Mouse (Mus musculus): ENCODE results near the gene Khk. TPM values are rescaled to one million over a fixed set of nuclear protein-coding genes. Genes with fewer than 3 reads are reported as not detected.

Gene Khk
- polyA plus RNA-seq, 1 experiment from 2014 or later: 9.7 TPM

DNA sequence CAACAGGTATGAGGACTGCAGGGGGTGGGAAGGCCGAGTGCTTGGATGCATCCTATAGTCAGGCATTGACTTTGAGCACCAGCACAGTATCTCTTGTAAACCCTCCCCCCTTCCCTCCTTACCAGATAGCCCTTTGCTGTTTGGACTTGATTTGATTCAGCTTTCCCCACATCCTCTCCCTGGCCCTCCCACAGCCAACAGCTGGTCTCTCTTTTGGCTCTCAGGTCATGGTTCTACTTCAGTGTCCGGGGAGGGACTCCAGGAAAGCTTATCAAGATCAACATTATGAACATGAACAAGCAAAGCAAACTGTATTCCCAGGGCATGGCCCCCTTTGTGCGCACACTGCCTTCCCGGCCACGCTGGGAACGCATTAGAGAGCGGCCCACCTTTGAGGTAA, 30.9 kb upstream of the Khk start:
- WGBS: 88% methylated on average over 7 of the region's 7 CpGs
- H3K27me3 ChIP-seq (ENCODE audit: low read depth, poor library complexity, severe bottlenecking): no peaks in the 10 kb centered on the region
- peaks cover 30% of the 10 kb centered on the region for H3K4me1 ChIP-seq
- no peak for DNase-seq (ENCODE audit: low spot score)
- peak overlapping the region; percentile 73 for H3K4me3 ChIP-seq
- no peaks in the 10 kb centered on the region for H3K9me3 ChIP-seq (replicated peaks)
- H3K36me3 ChIP-seq: peaks cover 52% of the 10 kb centered on the region
- peak overlapping the region; percentile 94; the same call in 1 of the 2 replicates for H3K27ac ChIP-seq (replicated peaks)

DNA sequence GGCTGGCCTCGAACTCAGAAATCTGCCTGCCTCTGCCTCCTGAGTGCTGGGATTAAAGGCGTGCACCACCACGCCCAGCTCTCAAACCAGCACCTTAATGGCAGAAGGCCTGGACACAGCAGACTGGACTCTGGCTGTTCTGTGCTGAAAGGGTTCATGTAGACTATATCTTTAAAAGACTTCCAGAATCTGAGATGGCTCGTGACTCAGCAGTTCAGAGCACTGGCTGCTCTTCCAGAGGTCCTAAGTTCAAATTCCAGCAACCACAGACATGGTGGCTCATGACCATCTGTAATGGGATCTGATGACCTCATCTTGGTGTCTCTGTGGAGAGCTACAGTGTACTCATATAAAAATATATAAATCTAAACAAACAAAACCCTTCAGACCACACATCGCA, 19.4 kb upstream of the Khk start:
- peaks cover 91% of the 10 kb centered on the region for H3K36me3 ChIP-seq
- no peaks in the 10 kb centered on the region for H3K27me3 ChIP-seq (ENCODE audit: low read depth, poor library complexity, severe bottlenecking)
- H3K27ac ChIP-seq (replicated peaks): no peak overlapping the region
- WGBS: 94% methylated on average over 5 of the region's 5 CpGs
- no peak overlapping the region for H3K4me3 ChIP-seq
- DNase-seq (ENCODE audit: low spot score): no peak
- peaks cover 19% of the 10 kb centered on the region for H3K4me1 ChIP-seq
- no peaks in the 10 kb centered on the region for H3K9me3 ChIP-seq (replicated peaks)

DNA sequence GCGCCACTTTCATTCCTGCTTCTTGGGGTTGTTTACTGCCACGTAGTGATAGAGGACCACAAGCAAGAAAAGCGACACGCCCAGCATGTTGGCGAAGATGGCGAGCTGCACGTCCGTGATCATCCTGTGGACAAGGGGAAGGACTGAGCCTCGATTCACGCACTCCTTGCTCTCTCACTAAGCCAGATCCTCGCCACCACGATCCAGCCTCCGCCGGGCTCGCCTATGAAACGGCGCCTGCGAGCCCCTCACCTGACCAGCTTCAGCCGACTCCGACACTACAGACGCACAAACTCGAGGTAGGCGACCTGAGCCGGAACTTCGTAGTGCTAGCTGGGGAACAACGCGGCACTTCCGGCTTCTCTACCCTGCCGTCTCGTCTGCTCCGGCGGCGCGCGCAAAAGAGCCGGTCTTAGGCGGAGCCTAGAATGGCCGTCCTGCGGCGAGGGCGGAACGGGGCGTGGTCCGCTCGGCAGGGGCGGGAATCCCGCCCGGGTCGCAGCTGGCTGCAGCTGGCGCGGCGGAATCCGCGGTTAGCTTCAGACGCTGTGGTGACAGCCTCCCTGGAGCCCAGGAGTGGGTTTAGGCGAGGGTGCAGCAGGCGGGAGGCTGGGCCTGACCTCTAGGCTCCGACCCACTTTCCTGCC, 13.7 kb upstream of the Khk start, which contains the start of gene Ost4:
Gene Ost4 (minus strand): TSS at position 376 of the 647 bp plus-strand sequence.
- H3K27me3 ChIP-seq (ENCODE audit: low read depth, poor library complexity, severe bottlenecking): peaks cover 12% of the 10 kb centered on the region
- peak within 1 kb of the TSS; percentile 70 for H3K4me3 ChIP-seq
- H3K27ac ChIP-seq (replicated peaks): peak within 1 kb of the TSS; percentile 92
- peaks cover 38% of the 10 kb centered on the region for H3K36me3 ChIP-seq
- H3K4me1 ChIP-seq: peaks cover 39% of the 10 kb centered on the region
- no peaks in the 10 kb centered on the region for H3K9me3 ChIP-seq (replicated peaks)
- peak; percentile 97 for DNase-seq (ENCODE audit: low spot score)
- WGBS: under 1% methylated on average over 58 of the region's 58 CpGs

DNA sequence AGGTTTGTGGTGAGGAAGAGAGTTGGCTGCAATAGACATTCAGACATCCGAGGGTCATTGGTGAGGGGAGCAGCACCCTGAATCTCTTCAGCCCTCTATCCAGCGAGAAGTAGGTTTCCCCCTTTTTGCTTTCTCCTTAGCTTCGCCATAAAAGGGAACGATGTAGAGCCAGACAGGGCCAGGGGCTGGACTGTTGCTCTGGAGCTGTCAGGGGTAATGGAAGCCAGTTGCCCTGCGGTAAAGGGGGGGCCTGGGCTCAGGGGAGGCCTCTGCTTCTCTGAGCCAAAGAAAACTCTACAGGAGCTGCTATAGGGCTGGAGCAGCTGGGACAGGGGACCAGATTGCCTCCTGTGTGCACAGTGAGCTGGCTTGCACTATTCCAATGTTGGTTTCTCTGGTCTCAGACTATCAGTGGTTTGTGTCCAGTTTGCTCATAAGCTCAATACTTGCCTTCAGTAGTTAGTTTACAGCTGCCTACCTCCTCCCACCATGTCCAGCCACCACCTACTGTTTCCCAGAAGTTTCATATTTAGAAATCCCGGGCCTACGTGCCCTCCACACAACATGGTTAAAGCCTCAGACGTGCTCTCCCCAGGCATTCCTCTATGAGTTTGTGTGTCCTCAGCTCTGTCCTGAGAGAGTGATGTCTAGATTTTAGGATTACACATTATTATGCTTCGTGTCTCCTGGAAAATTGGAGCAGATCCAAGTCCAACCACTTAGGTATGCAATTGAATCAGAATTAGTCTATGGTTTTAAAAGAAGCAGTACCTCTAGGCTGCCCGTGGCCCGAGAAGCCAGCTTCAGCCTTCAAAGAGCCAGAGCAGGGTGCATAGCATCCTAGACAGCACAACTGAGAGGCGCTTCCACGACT, 12.6 kb upstream of the Khk start:
- Histone ChIP-seq H3K9me3 (replicated peaks) (no peaks in the 10 kb centered on the region), H3K4me3 (peak overlapping the region; percentile 70), H3K4me1 (peaks cover 50% of the 10 kb centered on the region), H3K27me3 (ENCODE audit: low read depth, poor library complexity, severe bottlenecking) (peaks cover 12% of the 10 kb centered on the region), H3K36me3 (peaks cover 26% of the 10 kb centered on the region), H3K27ac (replicated peaks) (peak overlapping the region; percentile 92)
- no peak for DNase-seq (ENCODE audit: low spot score)
- WGBS: 56% methylated on average over 13 of the region's 13 CpGs

DNA sequence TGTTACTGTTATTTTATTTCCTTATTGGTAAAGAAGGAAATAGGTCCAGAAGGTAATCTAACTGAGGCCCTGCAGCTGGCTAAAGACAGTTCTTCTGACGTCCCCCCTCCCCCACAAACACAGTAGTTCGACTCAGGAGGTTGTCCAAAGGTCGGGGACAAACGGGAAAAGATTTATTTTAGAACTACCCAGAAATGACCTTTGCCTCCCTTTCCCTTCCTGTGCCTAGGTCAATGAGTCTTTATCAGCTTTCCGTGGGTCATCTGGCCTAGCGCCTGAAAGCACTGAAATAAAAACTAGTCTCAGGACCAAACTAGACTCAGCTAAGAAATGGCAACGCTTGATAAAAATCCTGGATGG, 12.0 kb upstream of the Khk start:
- Histone ChIP-seq H3K4me1 (peaks cover 56% of the 10 kb centered on the region), H3K27ac (replicated peaks) (no peak overlapping the region), H3K9me3 (replicated peaks) (no peaks in the 10 kb centered on the region), H3K36me3 (peaks cover 20% of the 10 kb centered on the region), H3K27me3 (ENCODE audit: low read depth, poor library complexity, severe bottlenecking) (peaks cover 12% of the 10 kb centered on the region), H3K4me3 (no peak overlapping the region)
- 56% methylated on average over 7 of the region's 7 CpGs for WGBS
- DNase-seq (ENCODE audit: low spot score): no peak

DNA sequence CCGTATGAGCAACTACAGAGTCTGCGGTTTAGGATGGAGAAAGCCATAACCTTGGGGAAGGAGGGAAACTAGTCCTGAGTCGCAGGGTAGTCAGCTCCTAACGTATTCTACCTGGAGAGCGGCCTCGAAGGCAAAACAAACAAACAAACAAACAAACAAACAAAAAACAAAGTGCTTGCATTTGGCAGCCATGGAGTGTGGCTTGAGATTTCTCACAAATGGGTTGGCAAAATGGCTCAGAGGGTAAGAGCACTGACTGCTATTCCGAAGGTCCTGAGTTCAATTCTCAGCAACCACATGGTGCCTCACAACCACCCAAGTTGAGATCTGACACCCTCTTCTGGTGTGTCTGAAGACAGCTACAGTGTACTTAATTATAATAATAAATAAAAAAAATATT, 11.4 kb upstream of the Khk start:
- Histone ChIP-seq H3K4me3 (no peak overlapping the region), H3K27ac (replicated peaks) (no peak overlapping the region), H3K36me3 (peaks cover 14% of the 10 kb centered on the region), H3K4me1 (peaks cover 62% of the 10 kb centered on the region), H3K27me3 (ENCODE audit: low read depth, poor library complexity, severe bottlenecking) (peaks cover 12% of the 10 kb centered on the region), H3K9me3 (replicated peaks) (no peaks in the 10 kb centered on the region)
- no peak for DNase-seq (ENCODE audit: low spot score)
- 89% methylated on average over 7 of the region's 7 CpGs for WGBS

DNA sequence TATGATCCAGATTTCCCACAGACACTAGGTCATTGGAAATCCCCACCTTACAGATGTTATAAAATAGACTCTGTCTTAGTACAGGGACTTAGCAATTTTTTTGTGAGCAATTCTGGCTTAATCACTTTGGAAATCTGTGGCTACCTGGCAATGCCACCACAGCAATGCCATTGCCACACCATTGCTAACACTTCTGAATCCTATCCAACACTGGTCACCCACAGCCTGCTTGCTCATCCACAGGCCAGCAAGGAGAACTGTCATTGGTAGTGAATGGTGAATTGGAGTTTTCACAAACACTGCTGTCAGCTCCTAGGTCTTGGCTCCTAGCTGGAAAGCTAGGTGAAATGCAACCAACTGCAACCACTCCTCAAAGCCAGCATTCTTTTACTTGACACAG, 10.8 kb upstream of the Khk start:
- H3K4me1 ChIP-seq: peaks cover 63% of the 10 kb centered on the region
- DNase-seq (ENCODE audit: low spot score): no peak
- H3K27ac ChIP-seq (replicated peaks): no peak overlapping the region
- H3K36me3 ChIP-seq: peaks cover 8% of the 10 kb centered on the region
- H3K27me3 ChIP-seq (ENCODE audit: low read depth, poor library complexity, severe bottlenecking): peaks cover 12% of the 10 kb centered on the region
- H3K9me3 ChIP-seq (replicated peaks): no peaks in the 10 kb centered on the region
- no peak overlapping the region for H3K4me3 ChIP-seq

DNA sequence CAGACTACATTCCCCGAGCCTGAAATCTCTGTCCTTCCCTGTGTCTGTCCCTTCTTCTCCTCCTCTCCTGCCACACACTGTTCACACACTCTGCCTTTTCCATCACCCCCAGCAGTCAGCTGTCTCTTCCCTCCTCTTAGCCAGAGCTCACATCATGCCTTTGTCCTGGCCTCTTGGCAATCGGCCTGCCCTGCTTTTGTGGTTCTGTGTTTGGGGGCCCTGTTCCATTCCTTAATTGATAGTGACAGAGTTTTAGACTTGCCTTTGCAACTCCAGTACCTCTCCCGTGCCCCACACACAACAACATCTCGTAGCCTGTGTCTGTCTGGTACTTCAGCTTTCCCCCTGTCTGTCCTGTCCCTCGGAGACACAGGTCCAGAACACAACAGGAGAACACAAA, 9.1 kb upstream of the Khk start:
- peaks cover 12% of the 10 kb centered on the region for H3K27me3 ChIP-seq (ENCODE audit: low read depth, poor library complexity, severe bottlenecking)
- H3K36me3 ChIP-seq: no peaks in the 10 kb centered on the region
- peak overlapping the region; percentile 87 for H3K27ac ChIP-seq (replicated peaks)
- H3K9me3 ChIP-seq (replicated peaks): no peaks in the 10 kb centered on the region
- 71% methylated on average over 5 of the region's 5 CpGs for WGBS
- no peak overlapping the region for H3K4me3 ChIP-seq
- DNase-seq (ENCODE audit: low spot score): no peak
- peaks cover 62% of the 10 kb centered on the region for H3K4me1 ChIP-seq

DNA sequence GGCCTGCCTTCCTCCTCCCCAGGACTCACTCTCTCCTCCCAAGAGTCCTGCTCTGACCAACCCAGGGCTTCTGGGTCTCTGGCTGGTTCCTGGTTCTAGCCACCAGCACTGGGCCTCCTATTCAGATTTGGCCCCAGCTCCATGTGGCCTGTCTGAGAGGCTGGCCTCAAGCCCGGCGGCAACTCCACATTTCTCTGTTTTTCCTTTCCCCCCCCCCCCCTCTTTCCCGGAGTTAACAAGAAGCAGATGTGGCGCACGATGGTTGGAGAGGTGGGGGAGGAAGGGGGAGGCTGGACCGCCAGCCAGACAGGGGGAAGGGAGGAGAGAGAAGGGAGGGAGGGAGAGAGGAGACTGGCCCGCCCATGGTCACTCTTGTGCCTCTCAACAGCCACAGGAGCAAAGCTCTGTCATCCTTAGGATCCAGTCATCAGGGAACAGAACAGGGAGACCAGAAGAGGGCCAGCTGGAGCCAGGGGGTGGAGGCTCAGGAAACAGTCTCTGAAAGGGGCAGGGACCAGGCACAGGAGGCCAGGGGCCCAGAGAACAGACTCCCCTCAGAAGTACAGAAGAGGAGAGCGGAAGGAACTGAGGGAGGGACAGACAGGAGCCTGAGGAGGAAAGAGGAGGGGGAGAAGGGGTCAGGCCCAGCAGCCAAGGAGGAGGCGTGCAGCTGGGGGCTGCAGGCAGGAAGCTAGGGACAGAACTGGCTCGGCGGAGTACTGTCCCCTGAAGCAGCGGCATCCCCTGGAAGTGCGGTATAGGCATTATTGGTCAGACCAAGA, 8.0 kb upstream of the Khk start, which contains the start of gene Emilin1:
Gene Emilin1 (plus strand): TSS at position 343 of the 782 bp plus-strand sequence.
- Histone ChIP-seq H3K4me3 (peak within 1 kb of the TSS; percentile 41), H3K9me3 (replicated peaks) (no peaks in the 10 kb centered on the region), H3K27ac (replicated peaks) (peak within 1 kb of the TSS; percentile 87), H3K36me3 (peaks cover 2% of the 10 kb centered on the region; the same call in 1 of the 2 replicates), H3K4me1 (peaks cover 61% of the 10 kb centered on the region), H3K27me3 (ENCODE audit: low read depth, poor library complexity, severe bottlenecking) (peaks cover 10% of the 10 kb centered on the region)
- DNase-seq (ENCODE audit: low spot score): peak; percentile 67
- 32% methylated on average over 13 of the region's 13 CpGs for WGBS

DNA sequence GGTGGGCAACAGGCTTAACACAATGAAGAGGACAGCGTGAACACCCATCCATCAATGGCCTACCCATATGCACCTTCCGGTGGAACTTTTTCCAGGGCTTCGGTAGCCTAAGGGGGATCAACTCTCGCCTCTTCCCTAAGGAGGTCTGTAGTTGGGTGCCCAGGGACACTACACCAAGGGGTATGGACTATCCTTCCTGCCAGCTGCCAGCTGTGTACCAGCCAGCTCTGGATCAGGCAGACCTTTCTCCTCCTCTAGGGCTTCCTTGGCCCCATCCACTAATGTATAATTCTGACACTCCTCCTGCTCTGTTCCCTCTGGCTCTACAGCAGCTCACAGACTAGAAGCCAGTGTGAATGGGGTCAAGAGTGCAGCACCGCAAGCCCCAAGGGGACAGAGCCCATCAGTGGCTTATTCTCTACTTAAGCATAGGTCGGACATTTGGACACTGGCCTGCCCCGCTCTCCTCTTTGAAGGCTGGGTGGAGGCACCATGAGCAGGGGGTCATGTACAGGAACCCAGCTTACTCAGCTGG, 7.1 kb upstream of the Khk start:
- Histone ChIP-seq H3K27ac (replicated peaks) (peak overlapping the region; percentile 87), H3K4me1 (peaks cover 56% of the 10 kb centered on the region), H3K9me3 (replicated peaks) (no peaks in the 10 kb centered on the region), H3K36me3 (peaks cover 9% of the 10 kb centered on the region), H3K27me3 (ENCODE audit: low read depth, poor library complexity, severe bottlenecking) (peaks cover under 1% of the 10 kb centered on the region; the same call in 1 of the 2 replicates), H3K4me3 (peak overlapping the region; percentile 41)
- 79% methylated on average over 7 of the region's 7 CpGs for WGBS
- no peak for DNase-seq (ENCODE audit: low spot score)

DNA sequence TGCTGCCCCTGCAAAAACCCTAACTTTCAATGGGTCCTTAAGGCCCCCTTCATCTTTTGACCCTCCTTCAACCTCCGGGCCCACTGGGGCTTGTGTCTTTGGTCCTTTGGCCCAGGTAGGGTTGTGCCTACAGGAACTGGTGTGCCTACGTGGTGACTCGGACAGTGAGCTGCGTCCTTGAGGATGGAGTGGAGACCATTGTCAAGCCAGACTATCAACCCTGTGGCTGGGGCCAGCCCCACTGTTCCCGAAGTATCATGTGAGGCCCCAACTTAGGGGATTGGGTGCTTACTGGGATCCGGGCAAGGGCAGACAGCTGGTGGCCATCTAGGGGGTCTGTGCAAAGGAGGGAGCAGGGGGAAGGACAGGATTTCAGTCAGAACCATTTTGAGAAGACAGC, 6.4 kb upstream of the Khk start:
- peaks cover 10% of the 10 kb centered on the region for H3K36me3 ChIP-seq
- WGBS: 85% methylated on average over 6 of the region's 6 CpGs
- peaks cover 56% of the 10 kb centered on the region for H3K4me1 ChIP-seq
- peak overlapping the region; percentile 41 for H3K4me3 ChIP-seq
- no peaks in the 10 kb centered on the region for H3K9me3 ChIP-seq (replicated peaks)
- peak overlapping the region; percentile 87 for H3K27ac ChIP-seq (replicated peaks)
- no peak for DNase-seq (ENCODE audit: low spot score)
- H3K27me3 ChIP-seq (ENCODE audit: low read depth, poor library complexity, severe bottlenecking): peaks cover 4% of the 10 kb centered on the region; the same call in 1 of the 2 replicates

DNA sequence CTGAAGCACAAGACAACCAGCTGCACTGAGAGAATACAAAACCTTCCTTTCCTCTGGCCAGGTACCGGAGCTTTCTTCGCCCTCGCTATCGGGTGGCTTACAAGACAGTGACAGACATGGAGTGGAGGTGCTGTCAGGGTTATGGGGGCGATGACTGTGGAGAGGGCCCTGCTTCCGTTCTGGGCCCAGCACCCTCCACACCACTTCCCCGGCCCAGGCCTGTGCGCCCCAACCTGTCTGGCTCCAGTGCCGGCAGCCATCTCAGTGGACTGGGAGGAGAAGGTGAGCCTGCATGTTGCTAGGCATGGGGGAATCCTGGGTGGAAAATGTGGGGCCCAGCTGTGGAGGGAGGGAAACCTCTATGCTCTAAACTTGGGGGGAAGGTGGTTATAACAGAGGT, 5.8 kb upstream of the Khk start:
- peak overlapping the region; percentile 41 for H3K4me3 ChIP-seq
- peak overlapping the region; percentile 87 for H3K27ac ChIP-seq (replicated peaks)
- 67% methylated on average over 9 of the region's 9 CpGs for WGBS
- DNase-seq (ENCODE audit: low spot score): no peak
- peaks cover 59% of the 10 kb centered on the region for H3K4me1 ChIP-seq
- H3K9me3 ChIP-seq (replicated peaks): no peaks in the 10 kb centered on the region
- H3K27me3 ChIP-seq (ENCODE audit: low read depth, poor library complexity, severe bottlenecking): peaks cover 10% of the 10 kb centered on the region
- peaks cover 10% of the 10 kb centered on the region for H3K36me3 ChIP-seq

Measured in midbrain, embryonic 10.5 days (tissue).